Mouse (Mus musculus) bone marrow, adult 2 months (tissue): ENCODE results near the gene Ddx51.

Experiments used
- CTCF ChIP-seq: fragments of 200-500 bp; IDR thresholded peaks from 2 replicates; pipeline ENCODE4 v1.5.1; 2011; ENCODE audit warnings: low read length, control low read depth; ENCODE audit not compliant: control insufficient read depth, insufficient read depth
- POLR2A ChIP-seq: fragments of 200-500 bp; IDR thresholded peaks from 2 replicates; pipeline ENCODE4 v1.6.1; 2011; ENCODE audit warnings: low read depth, mild to moderate bottlenecking, control low read depth, low read length, borderline replicate concordance; ENCODE audit not compliant: control insufficient read depth

DNA sequence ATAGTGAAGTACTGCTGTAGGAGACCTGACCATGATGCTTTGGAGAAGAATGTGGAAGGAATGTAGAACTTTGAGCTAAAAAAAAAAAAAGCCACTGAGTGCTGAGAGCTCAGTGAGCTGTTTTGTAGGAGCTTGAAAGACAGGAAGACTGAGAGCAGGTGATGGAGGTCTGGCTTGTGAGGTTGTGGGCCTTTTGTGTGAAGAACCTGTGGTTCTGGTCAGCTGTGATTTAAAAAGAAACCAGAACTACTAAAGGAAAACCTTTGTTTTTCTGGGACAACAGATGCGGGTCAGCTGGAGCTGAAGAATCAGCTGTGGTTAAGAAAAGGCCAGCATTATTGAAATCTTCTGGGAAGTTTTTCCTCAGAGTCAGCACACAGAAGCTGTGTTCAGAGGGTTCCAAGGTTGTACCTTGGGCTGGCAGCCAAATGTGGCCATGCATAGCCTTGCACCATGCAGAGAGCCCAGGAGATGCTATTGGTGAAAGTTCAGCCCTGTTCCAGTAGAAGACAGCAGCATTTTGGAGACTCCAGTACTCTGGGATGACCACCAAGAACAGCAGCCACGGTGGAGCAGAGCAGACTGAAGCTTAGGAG is 23.6 kb upstream of the Ddx51 start:
- no peak for TF ChIP-seq POLR2A
- no peak for TF ChIP-seq CTCF
